Mouse (Mus musculus): ENCODE data around the gene Slc9a3r1.

The Slc9a3r1 gene

GRCm38 (mm10) chr11:115163568-115164150 is 518 bp downstream of the Slc9a3r1 start:
- DNase-seq, result no peak

GRCm38 (mm10) chr11:115164341-115164975 is 1.3 kb downstream of the Slc9a3r1 start:
- DNase-seq, result no peak

GRCm38 (mm10) chr11:115164976-115165374 is 1.8 kb downstream of the Slc9a3r1 start:
- DNase-seq, result peak; percentile 37

- DNase-seq, result no peak
Observed at GRCm38 (mm10) chr11:115166776-115167175, 3.6 kb downstream of the Slc9a3r1 start.

GRCm38 (mm10) chr11:115167631-115168249 is 4.6 kb downstream of the Slc9a3r1 start:
- DNase-seq, result no peak

GRCm38 (mm10) chr11:115169430-115169829 is 6.3 kb downstream of the Slc9a3r1 start:
- no peak for DNase-seq

- no peak for DNase-seq
Observed at GRCm38 (mm10) chr11:115171125-115171524, 8.0 kb downstream of the Slc9a3r1 start.

- no peak for DNase-seq
Observed at GRCm38 (mm10) chr11:115172825-115173287, 9.7 kb downstream of the Slc9a3r1 start.

GRCm38 (mm10) chr11:115173549-115174339 is 10.6 kb downstream of the Slc9a3r1 start:
- no peak for DNase-seq

GRCm38 (mm10) chr11:115176399-115177190 is 13.5 kb downstream of the Slc9a3r1 start:
- no peak for DNase-seq

- no peak for DNase-seq
Observed at GRCm38 (mm10) chr11:115177559-115178195, 14.5 kb downstream of the Slc9a3r1 start.

GRCm38 (mm10) chr11:115178766-115179165 is 15.6 kb downstream of the Slc9a3r1 start:
- no peak for DNase-seq

- no peak for DNase-seq
Observed at GRCm38 (mm10) chr11:115179191-115179590, 16.1 kb downstream of the Slc9a3r1 start.

- DNase-seq, result no peak
Observed at GRCm38 (mm10) chr11:115179881-115180280, 16.7 kb downstream of the Slc9a3r1 start.

- peak; percentile 57 for DNase-seq
Observed at GRCm38 (mm10) chr11:115181913-115182638, 18.9 kb downstream of the Slc9a3r1 start.

- DNase-seq, result no peak
Observed at GRCm38 (mm10) chr11:115184973-115185372, 21.8 kb downstream of the Slc9a3r1 start.

GRCm38 (mm10) chr11:115187224-115187639 is 24.1 kb downstream of the Slc9a3r1 start, which contains the start of gene Tmem104:
Gene Tmem104 (plus strand): TSS chr11:115187487.
- DNase-seq, result peak; percentile 99

- DNase-seq, result no peak
Observed at GRCm38 (mm10) chr11:115187693-115188092, 24.6 kb downstream of the Slc9a3r1 start, which contains the start of gene Nat9. Gene Nat9 (minus strand): TSS chr11:115187859.

GRCm38 (mm10) chr11:115188539-115189231 is 25.5 kb downstream of the Slc9a3r1 start:
- no peak for DNase-seq

GRCm38 (mm10) chr11:115189304-115189703 is 26.2 kb downstream of the Slc9a3r1 start:
- no peak for DNase-seq
